Mouse (Mus musculus) layer of hippocampus, adult 11-12 months (tissue): ENCODE results near the gene Vmn2r82.
"Not testable (repeated sequence)": the region's sequence is repeated elsewhere in the genome, so short reads cannot be mapped to it uniquely, and the experiment has no call there.

Experiments used
- DNase-seq: peaks from one replicate; pipeline ENCODE4 v3.0.0; 2022; ENCODE audit warnings: low spot score

Gene Vmn2r82

DNA sequence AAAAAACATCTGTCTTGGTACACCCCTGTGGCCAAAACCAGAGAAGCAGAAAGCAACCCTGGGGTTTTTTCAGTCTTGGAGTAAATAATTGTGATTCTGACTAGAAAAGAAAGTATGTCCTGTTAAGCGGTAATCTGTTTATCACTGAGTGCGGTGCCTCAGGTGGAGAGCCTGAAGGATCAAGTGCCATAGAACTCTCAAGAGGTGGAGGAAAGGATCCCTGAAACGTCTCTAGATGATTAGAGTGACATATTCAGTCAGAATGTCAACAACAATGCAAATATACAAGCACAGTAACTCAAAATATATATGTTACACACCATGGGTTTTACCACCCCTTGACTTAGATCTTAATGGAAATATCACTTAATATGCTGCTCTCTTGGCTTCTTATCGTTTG, at the start of gene Vmn2r82:
Gene Vmn2r82, plus strand, starts transcription at position 301 of the 400 bp plus-strand sequence.
- DNase-seq: not testable (repeated sequence)

DNA sequence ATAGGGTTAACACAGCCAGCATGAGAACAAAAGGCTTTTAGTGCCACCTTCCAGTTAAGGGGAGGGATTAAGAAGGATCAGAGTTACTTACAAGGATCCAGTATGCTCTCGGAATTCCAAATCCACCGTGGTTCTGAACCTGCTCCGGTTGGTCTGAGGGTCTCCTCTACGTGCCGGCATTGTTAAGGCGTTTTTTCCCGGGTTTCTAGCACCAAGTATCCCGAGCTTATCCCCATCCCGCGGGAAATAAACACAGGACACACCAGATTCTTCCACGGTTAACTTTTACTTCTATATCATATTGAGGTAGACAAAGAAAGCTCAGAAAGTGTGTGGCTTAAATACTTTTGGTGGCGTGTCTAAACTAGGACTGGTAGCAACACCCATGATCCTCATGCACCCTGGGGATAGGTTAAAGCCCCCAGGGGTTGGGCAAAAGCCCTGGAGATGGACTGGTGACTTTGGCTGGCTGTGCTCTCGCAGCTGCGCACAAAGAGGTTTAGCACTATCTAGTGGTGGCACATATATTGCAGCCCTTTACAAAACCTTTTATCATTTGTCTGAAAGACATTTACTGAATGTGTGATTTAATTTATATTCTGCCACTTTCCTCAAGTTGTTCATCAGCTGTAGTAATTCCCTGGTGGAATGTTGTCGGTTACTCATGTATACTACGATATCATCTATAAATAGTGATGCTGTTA, 34.1 kb upstream of the Vmn2r82 start:
- DNase-seq: not testable (repeated sequence)

DNA sequence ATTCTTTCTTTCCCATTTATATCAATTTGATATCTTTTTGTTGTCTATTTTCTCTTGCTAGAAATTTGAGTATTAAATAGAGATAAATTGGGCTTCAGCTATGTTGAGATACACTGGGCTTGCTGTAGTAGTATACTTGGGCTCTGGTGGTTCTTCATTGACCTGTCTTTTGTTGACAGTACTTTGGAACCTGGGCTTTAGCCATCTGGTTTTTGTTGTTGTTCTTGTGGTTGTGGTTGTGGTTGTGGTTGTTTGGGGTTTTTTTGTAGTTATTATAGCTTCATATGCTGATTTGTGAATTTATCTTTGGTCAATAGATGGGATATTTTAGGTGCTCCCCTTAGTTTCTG, 33.6 kb upstream of the Vmn2r82 start:
- no peak for DNase-seq

DNA sequence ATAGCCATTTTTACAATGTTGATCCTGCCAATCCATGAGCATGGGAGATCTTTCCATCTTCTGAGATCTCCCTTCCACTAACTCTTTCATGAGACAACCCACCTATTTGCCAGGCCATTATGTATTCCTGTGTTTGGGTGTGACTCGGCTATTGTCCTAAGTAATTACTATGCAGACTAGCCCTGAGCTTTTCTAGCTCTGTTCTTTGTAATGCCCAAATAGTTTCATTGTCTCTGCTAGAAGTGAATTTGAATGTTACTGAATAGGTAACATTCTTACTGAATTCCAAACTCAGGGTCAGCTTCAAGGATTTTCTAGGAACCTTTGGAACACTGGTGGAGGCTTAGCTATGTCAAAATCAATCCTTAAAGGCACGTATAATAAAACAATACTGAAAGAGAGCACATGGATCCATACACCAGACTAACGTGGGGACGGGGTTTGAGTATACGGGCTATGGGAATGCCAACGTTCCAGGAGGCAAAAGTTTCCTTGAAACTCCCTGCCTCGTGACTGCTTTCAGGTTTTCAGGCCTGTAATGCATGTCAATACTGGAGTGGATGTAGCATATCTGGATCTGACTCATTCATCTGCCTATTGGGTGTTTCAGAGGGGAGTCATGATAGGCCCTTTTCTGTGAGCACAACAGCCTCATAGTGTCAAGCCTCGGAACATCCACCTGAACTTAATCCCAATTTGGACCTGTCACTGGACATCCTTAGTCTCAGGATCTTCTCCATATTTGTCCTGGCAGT, 43.8 kb downstream of the Vmn2r82 start:
- not testable (repeated sequence) for DNase-seq

DNA sequence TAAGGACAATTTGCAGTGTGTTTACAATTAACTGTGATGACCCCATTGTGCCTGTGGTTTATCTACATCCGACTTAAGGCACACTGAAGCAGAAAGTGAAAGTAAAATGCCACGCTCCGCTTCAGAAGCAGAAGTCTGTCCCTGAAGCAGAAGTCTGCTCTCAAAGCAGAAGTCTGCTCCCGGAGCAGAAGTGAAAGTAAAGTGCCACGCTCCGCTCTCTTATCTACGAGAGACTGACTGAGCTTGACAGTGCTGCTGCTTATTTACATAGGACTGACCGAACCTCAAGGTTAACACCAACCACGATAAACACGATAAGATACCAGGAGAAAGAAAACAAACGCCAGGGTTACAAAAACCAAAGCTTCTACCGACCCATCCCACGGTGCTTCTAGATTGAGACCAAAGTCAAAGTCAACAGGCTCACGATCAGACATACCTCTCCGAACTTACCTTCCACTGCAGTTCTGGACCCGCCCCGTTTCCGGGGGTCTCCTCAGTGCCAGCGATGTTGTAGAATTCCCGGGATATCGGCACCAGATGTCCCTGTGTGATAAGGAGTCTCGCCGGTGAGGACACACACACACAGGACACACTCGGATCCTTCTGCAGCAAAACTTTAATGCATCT, 60.9 kb downstream of the Vmn2r82 start:
- no peak for DNase-seq

DNA sequence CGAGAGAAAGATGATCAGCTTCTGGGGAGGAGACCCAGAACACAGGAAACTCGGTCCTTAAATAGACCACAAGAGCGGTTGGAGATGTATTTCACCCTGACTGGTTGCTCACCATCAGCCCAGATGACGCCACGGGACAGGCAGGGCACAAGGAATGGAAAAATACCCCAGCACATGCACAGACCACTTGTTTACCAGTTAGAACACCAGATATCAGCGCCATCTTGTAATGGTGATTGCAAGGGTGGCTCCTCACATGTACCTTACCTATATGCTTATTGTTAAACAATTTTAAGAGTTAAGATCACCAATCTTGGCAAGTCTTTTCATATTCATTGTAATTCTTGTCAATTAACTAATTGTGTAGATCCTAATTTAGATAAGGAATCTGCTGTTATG, 61.5 kb downstream of the Vmn2r82 start:
- DNase-seq: not testable (repeated sequence)

DNA sequence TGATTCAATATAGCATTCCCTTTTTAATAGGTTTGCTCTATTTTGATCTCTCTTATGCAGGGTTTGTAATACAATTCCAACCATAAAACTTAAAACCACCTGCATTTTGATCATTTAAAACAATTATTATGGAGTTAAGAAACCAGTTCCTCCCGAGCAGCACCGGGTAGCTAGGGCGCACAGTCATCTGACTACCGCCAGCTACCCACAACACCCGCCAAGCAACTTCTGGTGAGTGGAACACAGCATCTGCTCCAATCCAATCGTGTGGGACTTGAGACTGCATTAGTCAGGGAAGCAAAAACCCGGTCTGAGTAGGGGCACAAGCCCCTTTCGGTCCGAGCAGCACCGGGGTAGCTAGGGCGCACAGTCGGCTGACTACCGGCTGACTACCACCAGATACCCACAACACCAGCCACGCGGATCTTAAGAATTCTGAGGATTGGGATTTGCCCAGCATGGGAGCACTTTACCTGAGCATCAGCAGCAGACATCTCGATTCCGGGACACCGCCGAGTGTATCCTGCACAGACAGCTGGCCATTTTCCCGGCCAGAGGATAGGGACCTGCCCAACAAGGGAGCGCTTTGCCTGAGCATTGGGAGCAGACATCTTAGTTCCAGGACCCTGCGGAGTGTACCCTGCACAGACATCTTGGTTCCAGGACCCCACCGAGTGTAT, 79.0 kb downstream of the Vmn2r82 start:
- DNase-seq: not testable (repeated sequence)
